Mouse (Mus musculus) induced T-regulatory cell, adult 2 months (primary cell): ENCODE results near the gene Tcl1b4.

Source experiments
- DNase-seq: peaks from one replicate; pipeline ENCODE4 v3.0.0-alpha.2; 2012; ENCODE audit warnings: low read depth

Gene Tcl1b4

GRCm38 (mm10) chr12:105248763-105249233, 47.0 kb downstream of the Tcl1b4 start:
- no peak for DNase-seq

DNA sequence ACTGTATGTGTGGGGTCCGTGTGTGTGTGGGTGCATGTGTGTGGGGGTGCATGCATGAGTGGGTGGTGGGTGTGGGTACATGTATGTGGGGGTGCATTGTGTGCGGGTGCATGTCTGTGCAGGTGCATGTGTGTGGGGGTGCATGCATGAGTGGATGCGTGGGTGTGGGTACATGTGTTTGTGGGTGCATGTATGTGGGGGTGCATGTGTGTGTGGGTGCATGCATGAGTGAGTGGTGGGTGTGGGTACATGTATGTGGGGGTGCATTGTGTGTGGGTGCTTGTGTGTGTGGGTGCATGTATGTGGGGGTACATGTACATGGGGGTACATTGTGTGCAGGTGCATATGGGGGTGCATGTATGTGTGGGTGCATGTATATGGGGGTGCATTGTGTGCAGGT, 52.0 kb downstream of the Tcl1b4 start:
- DNase-seq = no peak
